Mouse (Mus musculus) thymus, postnatal 0 days (tissue): ENCODE results near the gene Zmym2. TPM values are rescaled to one million over a fixed set of nuclear protein-coding genes. Genes with fewer than 3 reads are reported as not detected.

ENCODE experiments used
- DNase-seq: peaks from one replicate; pipeline ENCODE4 v3.0.0-alpha.2; 2015; ENCODE audit warnings: low spot score
- polyA plus RNA-seq: library from polyadenylated mRNA; unstranded; fragments of >200 nt; fragmentation: Nextera tagmentation; extraction: Ambion mirVana; gene quantifications from 2 replicates; pipeline ENCODE4 v1.2.1, GENCODE M21; 2015

The Zmym2 gene
- polyA plus RNA-seq, 1 experiment from 2014 or later: 26.7 TPM

GRCm38 (mm10) chr14:56905696-56906095 is 19.2 kb downstream of the Zmym2 start:
- DNase-seq: no peak

DNA sequence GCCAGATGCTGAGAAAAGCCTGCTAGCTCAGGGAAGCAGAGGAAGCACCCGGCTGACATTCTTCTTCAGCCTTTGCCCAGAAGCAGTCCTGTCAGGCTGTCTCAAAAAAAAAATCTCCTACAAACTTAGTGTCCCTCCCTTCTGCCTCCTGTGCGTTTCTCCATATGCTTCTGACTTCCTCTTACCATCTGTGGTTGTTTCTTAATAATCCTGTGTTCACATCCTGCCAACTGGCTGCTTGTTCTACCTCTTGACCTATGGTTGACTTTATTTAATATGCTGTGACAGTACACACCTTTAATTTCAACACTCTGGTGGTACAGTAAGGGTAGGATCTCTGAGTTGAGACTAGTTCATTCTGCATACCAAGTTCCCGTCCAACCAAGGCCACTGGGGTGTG is 32.1 kb downstream of the Zmym2 start:
- DNase-seq: no peak

- no peak for DNase-seq
Measured at GRCm38 (mm10) chr14:56935481-56935880, 49.0 kb downstream of the Zmym2 start.

DNA sequence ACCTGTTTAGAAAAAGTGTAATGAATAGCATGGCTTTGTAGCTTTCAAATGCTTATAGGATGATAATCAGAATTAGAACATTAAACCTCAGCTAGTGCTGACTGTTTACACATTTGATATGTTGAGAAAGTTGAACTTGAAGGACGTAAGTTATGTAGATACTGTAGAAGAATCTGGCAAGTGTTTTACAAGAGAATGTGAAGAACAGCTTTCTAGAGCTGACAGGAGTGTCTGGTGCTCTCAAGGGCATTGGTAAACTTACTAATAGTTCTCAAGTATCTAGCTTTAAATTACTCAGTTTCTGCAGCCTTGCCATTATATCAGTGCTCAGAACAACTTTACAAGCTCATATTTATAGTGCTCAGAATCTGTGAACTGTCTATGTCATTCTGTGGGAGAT is 53.5 kb downstream of the Zmym2 start:
- DNase-seq: no peak

GRCm38 (mm10) chr14:56952928-56953327 is 66.5 kb downstream of the Zmym2 start:
- no peak for DNase-seq

GRCm38 (mm10) chr14:56954393-56954792 is 67.9 kb downstream of the Zmym2 start:
- DNase-seq: no peak

DNA sequence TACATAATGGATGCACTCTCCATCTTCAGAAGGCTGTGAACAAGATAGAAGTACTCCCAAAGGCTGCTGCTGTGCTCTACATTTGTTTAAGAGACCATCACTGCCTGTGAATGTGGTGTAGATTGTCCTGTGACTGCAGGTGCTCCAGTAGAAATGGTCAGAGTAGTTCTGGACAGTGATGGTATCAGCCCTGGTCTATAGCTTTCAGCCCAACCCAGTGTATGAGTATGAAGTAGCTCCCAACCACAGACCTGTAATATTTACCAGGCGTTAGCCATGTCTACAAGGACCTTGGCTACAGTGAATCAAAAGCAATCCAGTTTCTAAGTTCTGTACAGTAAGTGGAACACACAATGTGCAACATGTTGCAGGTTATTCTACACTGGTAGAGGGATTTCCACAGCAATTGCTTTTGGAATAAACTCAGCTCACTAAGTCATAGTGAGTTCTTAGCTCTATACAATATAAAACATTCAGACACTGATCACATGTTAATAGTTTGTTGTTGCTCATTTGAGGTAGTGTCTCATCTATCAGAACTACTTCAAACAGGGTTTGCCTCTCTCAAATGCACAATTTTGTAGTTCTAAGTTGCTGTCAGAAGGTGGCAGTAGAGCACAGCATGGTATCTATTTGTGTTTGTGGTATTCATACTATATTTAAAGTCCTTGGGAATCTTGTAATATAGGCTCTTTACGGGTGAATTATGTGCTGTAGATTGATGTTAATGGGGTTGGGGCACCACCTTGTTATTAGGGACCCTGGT is 77.7 kb downstream of the Zmym2 start:
- peak; percentile 59 for DNase-seq

GRCm38 (mm10) chr14:56969653-56970052 is 83.2 kb downstream of the Zmym2 start:
- no peak for DNase-seq

DNA sequence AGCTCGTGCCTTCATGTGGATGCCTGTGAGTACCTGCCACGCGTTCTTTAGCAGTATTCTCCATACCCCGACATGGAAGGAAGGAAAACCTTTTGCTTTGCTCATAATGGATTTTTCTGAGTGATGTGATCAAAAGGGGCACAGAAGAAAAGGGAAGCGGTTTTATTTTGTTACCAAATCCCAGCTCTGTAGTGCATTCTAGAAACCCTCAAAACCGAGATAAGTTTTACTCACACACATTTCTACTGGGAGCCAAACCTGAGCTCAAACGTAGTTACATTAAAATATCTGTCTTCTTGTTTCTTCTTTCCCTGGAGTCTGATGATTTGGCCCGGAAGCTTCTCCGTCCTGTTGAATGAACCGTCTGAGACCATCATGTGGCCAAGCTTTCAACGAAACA is 83.7 kb downstream of the Zmym2 start:
- DNase-seq: no peak

- no peak for DNase-seq
Measured at GRCm38 (mm10) chr14:56978045-56978655, 91.7 kb downstream of the Zmym2 start.

GRCm38 (mm10) chr14:56988621-56989020 is 102.2 kb downstream of the Zmym2 start:
- DNase-seq: no peak

Other genes starting within 250 kb of the Zmym2 start
- gene Mphosph8, start 218.4 kb upstream of the Zmym2 start, polyA plus RNA-seq: 29.7 and 33.6 TPM in 2 replicates
- gene Pspc1, start 108.3 kb upstream of the Zmym2 start, polyA plus RNA-seq: 29.1 and 32.9 TPM in 2 replicates
- gene Zmym5, start 74.9 kb upstream of the Zmym2 start, polyA plus RNA-seq: 16.4 and 19.6 TPM in 2 replicates
- 0.10 and 0.14 TPM in 2 replicates for gene Gja3, start 171.4 kb downstream of the Zmym2 start, polyA plus RNA-seq
- 3.7 and 4.7 TPM in 2 replicates for gene Gjb2, start 218.0 kb downstream of the Zmym2 start, polyA plus RNA-seq
- not detected in 2 replicates for gene Gm4491, start 229.2 kb downstream of the Zmym2 start, polyA plus RNA-seq
- gene Gjb6, start 247.0 kb downstream of the Zmym2 start, polyA plus RNA-seq: 0.27 and 0.70 TPM in 2 replicates